Mouse (Mus musculus): ENCODE measurements around the gene Ovgp1.
"Not testable (repeated sequence)": the region's sequence is repeated elsewhere in the genome, so short reads cannot be mapped to it uniquely, and the experiment has no call there.

The Ovgp1 gene

GRCm38 (mm10) chr3:105973411-105973810 lies at the start of gene Ovgp1:
Gene Ovgp1, plus strand, starts transcription at chr3:105973711.
- no peak for DNase-seq (ENCODE audit: low spot score in 2 of 2)

- no peak for DNase-seq (ENCODE audit: low spot score in 2 of 2)
Observed at GRCm38 (mm10) chr3:105924616-105925015, 48.9 kb upstream of the Ovgp1 start.

DNA sequence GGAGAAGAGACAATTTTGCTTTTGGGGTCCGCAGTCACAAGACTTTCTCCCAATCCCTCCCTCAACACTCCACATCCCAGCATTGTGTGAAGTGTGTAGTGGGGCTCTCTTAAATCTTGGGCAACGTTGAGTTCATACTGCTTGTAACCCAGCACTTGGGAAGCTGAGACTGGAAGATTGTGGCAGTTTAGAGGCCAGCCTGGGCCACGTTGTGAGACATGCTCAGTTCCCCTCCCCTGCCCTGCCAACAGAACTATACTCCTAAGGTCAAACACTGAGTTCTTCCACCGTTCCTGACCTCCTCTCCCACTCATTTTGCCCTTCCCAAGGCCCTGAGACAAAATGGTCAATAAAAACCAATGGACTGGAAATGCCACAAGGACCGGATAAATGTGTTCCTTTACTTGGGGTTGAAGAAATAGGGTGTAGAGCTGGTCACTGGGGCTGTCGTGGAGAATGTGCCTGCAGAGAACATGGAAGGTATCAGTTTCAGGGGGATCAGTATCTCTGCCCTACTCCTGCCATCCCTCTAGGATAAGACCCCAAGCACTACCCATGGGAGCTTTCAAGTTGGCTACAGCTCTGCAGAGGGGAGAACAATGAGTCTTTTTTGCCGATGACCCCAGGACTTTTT lies 45.8 kb upstream of the Ovgp1 start:
- DNase-seq (ENCODE audit: low spot score in 2 of 2): no peak

- peak; percentile 30 to 41 for DNase-seq (ENCODE audit: low spot score in 2 of 2)
Observed at GRCm38 (mm10) chr3:105928195-105928569, 45.3 kb upstream of the Ovgp1 start.

DNA sequence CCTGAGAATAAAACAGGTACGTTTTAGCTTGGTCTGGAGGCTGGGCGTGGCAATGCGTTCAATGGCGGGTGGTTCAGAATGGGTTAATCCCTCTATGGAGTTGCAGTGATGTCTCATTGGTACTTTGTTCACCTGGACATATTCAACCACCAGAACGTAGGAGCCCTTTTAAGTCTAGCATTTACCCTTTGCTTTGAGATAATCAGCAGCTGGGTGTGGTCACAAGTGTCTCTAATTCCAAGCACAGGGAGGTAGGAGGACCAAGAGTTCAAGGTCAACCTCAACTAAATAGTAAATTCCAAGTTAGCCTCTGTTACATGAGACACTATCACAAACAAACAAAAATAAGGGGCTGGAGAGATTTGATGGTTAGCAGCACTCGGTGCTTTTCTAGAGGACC lies 44.7 kb upstream of the Ovgp1 start:
- DNase-seq (ENCODE audit: low spot score in 2 of 2): no peak

- no peak for DNase-seq (ENCODE audit: low spot score in 2 of 2)
Observed at GRCm38 (mm10) chr3:105929821-105930220, 43.7 kb upstream of the Ovgp1 start.

- no peak for DNase-seq (ENCODE audit: low spot score in 2 of 2)
Observed at GRCm38 (mm10) chr3:105931095-105931494, 42.4 kb upstream of the Ovgp1 start.

DNA sequence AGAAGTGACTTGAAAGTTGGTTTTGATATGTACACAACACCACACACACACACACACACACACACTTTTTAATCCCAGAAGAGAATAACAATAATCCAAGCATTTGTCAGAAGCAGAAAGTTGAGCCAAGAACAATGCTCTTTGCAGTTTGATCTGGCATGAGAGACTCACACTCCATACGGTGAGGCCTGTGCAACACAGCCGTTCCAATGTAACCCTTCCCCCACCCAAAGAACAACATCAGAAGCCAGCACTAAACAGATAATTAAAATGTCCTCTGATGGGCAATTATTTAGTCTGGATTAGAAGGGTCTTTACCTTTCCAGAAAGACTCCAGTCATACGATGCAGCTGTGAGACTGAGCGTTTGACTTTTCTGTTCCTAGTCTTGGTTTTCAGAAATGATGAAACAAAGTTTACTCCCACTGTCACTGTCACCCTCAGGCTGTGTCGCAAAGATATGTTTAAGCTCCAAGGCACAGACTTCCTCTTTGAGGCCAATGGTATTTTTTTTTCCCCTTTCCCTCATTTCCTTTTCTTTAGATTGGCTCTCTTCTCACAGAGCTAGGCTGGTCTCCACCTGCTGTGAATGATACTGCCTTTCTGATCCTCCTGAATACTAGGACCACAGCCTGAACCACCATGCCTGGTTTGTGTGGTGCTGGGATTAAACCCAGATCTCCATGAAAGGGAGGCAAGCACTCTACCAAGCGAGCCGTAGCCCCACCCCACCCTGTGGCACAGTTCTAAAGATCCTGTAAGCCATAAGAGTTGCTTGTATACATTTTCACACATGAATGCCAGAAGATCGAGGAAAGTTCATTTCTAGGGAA lies 41.1 kb upstream of the Ovgp1 start, which contains the start of gene I830077J02Rik:
TSS of gene I830077J02Rik (minus strand) at position 425 of the 832 bp plus-strand sequence.
- DNase-seq (ENCODE audit: low spot score in 2 of 2): peak in 1 of 2 experiments; percentile 39

- no peak for DNase-seq (ENCODE audit: low spot score in 2 of 2)
Observed at GRCm38 (mm10) chr3:105933926-105934325, 39.6 kb upstream of the Ovgp1 start.

DNA sequence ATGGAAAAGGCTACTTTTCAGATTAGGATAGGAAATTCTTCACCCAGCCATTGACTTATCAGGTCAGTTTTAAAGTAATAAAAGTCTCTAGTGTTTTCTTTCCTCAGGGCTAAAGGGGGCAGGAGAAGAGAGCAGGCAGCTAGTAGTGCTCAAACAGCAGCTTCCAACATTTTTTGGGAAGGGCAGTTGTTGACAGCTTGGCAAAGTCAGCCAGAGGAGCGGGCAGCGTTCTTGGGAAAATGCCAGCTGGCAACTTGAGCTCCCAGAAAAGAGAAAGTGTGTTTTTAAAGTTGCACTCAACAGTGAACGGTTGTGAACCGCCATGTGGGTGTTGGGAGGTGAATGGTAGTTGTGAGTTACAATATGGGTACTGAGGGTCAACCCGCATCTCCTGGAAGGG lies 38.5 kb upstream of the Ovgp1 start:
- DNase-seq (ENCODE audit: low spot score in 2 of 2): no peak

GRCm38 (mm10) chr3:105936111-105936510 lies 37.4 kb upstream of the Ovgp1 start:
- no peak for DNase-seq (ENCODE audit: low spot score in 2 of 2)

- DNase-seq (ENCODE audit: low spot score in 2 of 2): no peak
Observed at GRCm38 (mm10) chr3:105951348-105951747, 22.2 kb upstream of the Ovgp1 start.

- no peak for DNase-seq (ENCODE audit: low spot score in 2 of 2)
Observed at GRCm38 (mm10) chr3:105957235-105957634, 16.3 kb upstream of the Ovgp1 start.

GRCm38 (mm10) chr3:105958204-105958603 lies 15.3 kb upstream of the Ovgp1 start:
- no peak for DNase-seq (ENCODE audit: low spot score in 2 of 2)

GRCm38 (mm10) chr3:105958974-105959580 lies 14.4 kb upstream of the Ovgp1 start, which contains the start of gene Wdr77:
Gene Wdr77, plus strand, starts transcription at chr3:105959369.
- DNase-seq (ENCODE audit: low spot score in 2 of 2): peak; percentile 92 to 96

DNA sequence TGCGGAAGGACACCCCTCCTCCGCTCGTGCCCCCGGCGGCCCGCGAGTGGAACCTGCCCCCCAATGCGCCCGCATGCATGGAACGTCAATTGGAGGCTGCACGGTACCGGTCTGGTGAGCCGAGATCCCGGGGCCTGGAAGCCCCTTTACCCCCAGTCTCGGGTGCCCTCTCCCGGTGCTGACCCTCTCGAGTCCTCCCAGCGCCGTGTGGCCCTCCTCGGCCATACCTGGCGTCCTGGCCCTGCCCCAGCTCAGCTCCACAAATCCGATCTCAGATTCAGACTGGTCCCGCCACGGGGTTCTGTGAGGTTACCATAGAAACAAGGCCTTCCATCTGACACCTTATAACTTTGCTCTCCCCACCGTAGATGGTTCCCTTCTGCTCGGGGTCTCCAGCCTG lies 13.9 kb upstream of the Ovgp1 start:
- no peak for DNase-seq (ENCODE audit: low spot score in 2 of 2)

- DNase-seq (ENCODE audit: low spot score in 2 of 2): no peak
Observed at GRCm38 (mm10) chr3:105959999-105960398, 13.5 kb upstream of the Ovgp1 start, which contains the start of gene Atp5f1. Gene Atp5f1, minus strand, starts transcription at chr3:105960099.

- DNase-seq (ENCODE audit: low spot score in 2 of 2): peak in 1 of 2 experiments; percentile 4
Observed at GRCm38 (mm10) chr3:105960700-105961099, 12.8 kb upstream of the Ovgp1 start.

DNA sequence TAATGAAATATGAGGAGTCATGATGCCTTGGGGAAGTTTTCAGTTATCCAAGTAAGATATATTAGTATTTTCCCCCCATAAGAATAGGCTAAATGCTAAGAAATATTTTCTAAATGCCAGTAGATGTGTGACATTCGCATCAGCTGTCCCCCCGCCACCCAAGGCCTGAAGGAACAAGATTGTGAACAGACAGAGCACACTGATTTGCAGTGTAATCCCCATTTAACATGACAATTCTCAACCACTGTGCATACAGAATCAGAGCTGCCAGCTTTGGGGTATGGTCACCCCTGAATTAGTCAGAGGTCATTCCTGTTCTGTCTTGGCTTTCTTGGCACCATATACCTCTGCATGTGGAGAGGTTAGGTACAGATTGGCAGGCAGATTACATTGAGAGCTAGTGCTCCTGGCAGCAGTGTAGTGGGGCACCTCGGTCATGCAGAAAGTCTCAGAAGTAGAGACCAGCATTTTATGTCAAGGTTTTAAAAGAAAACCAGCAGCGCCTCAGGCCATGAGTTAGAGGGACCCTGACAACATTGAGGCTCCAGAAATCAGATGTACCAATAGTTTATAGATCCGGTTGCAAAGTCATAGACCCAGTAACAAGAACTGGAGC lies 1.6 kb upstream of the Ovgp1 start:
- no peak for DNase-seq (ENCODE audit: low spot score in 2 of 2)

GRCm38 (mm10) chr3:105974174-105974573 lies 663 bp downstream of the Ovgp1 start:
- DNase-seq (ENCODE audit: low spot score in 2 of 2): no peak

DNA sequence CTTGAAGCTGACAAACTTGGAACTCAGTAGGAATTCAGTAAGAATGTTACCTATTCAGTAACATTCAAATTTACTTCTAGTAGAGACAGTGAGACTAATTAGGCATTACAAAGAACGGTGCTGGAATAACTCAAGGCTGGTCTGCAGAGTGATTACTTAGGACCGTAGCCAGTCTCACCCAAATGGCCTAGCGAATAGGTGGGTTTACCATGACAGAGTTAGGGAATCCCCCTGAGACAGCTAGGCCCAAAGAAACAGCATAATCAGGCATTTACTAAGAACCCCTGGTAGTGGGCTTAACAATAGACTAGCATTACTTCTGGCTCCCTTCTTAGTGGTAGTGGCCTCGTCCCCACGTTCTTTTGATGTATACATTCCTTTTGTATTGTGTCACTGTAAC lies 16.1 kb downstream of the Ovgp1 start:
- DNase-seq (ENCODE audit: low spot score in 2 of 2): not testable (repeated sequence)

DNA sequence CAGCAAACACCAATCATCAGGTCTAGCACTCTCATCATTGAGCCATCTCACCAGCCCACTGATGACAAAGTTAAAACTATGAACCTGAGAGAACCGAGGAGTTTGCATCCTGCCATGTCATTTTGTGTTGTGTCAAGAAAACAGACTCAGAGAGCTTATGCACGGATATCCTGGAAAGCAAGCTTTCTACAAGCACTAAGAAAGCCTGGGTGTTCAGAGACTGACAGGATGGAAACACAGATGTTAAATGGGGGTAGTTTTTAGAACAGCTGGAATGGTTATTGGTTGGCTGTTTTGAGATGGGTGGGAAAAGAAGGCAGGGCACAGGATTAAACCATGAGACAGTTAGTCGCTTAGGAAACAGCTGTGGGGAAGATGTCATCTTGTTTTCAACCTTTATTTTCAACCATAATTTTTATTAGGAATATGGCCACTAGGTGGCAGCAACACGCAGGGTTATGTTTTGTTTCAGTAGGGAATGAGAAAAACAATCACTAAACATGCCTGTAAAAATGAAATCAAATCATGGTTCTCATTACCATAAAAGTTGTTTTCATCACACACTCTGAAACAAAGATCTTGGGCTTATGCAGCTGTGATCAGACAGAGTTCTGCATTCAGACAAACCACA lies 18.3 kb downstream of the Ovgp1 start:
- DNase-seq (ENCODE audit: low spot score in 2 of 2): peak; percentile 28 to 61

All from spleen, postnatal 36 days (tissue).